Comparison of ENCODE assay signal across 15 mouse cellular contexts in the genomic region with DNA sequence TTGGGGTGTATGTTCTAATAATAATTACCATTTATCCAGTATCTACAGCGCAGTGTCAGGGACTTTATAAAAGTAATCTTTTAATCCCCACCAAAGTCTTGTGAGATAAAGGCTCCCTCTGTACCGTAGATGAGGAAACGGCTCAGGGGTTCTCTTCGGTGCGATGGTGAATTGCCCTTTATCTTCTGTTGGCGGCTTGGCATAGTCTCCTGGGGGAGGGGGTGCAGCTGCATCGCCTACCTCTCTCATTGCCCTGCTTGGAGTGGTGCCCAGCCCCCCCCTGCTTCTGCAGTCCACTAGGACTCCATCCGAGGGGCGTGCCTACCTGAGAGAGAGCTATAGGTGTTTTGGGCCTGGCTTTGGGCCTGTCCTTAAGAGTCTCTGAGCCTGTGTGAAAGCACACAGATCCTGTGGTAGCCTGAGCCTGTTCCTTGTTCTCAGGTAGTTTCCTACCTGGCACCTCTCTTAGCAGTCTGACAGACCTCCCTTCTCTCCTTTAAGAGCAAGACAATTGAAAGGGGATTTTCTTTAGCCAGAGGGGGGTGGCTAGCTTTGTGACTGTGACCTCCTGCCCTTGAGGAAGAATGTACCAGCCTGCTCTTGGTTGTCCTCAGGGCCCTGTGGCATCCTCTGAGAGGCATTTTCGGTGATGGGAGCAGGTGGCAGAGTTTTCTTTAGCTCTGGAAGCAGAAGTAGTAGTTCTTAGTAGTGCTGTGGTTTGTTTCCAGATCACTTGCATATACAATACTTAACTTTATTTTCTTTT. TPM values are rescaled to one million over a fixed set of nuclear protein-coding genes. Genes with fewer than 3 reads are reported as not detected.
DNase-seq lines count a peak whose midpoint lies in the region; ATAC-seq and TF ChIP-seq lines count a peak whose summit lies in the region.
"Had no signal": no experiment of that assay in that cellular context is flagged by ENCODE, and none has a peak within 500 bp of the region (broad histone marks: within the 10 kb centered on the region; RNA-seq: fewer than 3 reads in every experiment).

No protein-coding gene starts in this region.

- DNase-seq in cerebellum, adult 8-10 months, result peak; percentile 36
- peak; percentile 34 for DNase-seq in thymus, postnatal 14 days
- no peak for DNase-seq in thymus, postnatal 0 days (ENCODE audit: low spot score)
- no peak for DNase-seq in urinary bladder, adult 2 months (ENCODE audit: low spot score)
- DNase-seq: B cell, adult 2 months; embryo, embryonic 11 days; layer of hippocampus, postnatal 36 days; retina, postnatal 1 day had no signal

- H3K27me3 ChIP-seq in intestine, embryonic 16.5 days (replicated peaks; ENCODE audit: control insufficient read depth, insufficient read depth, low read length), result no peaks in the 10 kb centered on the region
- H3K27me3 ChIP-seq in intestine, postnatal 0 days (replicated peaks; ENCODE audit: control insufficient read depth, insufficient read depth, low read length), result no peaks in the 10 kb centered on the region

- peaks cover 72% of the 10 kb centered on the region for H3K4me1 ChIP-seq in intestine, embryonic 16.5 days (ENCODE audit: control insufficient read depth, insufficient read depth, low read length)
- H3K4me1 ChIP-seq in intestine, postnatal 0 days (replicated peaks; ENCODE audit: control insufficient read depth, insufficient read depth, low read length), result peaks cover 43% of the 10 kb centered on the region
- H3K4me1 ChIP-seq in olfactory bulb, adult 2 months (ENCODE audit: control insufficient read depth, insufficient read depth, low read length), result peaks cover 73% of the 10 kb centered on the region

- no peak overlapping the region for H3K9ac ChIP-seq in intestine, embryonic 16.5 days (ENCODE audit: low read depth, low read length)
- H3K9ac ChIP-seq in intestine, postnatal 0 days (ENCODE audit: low read depth, low read length), result no peak overlapping the region

- no peak for ATAC-seq in cerebellum, adult (ENCODE audit: insufficient number of reproducible peaks, low FRiP score, low TSS enrichment)
- ATAC-seq in intestine, embryonic 16.5 days, result no peak
- no peak for ATAC-seq in intestine, postnatal 0 days
- ATAC-seq: activated CD4-positive, CD25-positive, alpha-beta regulatory T cell, adult 4 months; inflammation-experienced regulatory T-cells, adult 6 months had no signal

- no peaks in the 10 kb centered on the region for H3K36me3 ChIP-seq in intestine, embryonic 16.5 days (ENCODE audit: control insufficient read depth, insufficient read depth, low read length)
- peaks cover 7% of the 10 kb centered on the region for H3K36me3 ChIP-seq in intestine, postnatal 0 days (ENCODE audit: control insufficient read depth, insufficient read depth)

- TF ChIP-seq CTCF in intestine, postnatal 0 days (IDR thresholded peaks at IDR 0.05; ENCODE audit: low read depth), result no peak
- no peak for TF ChIP-seq CTCF in olfactory bulb, adult 2 months (IDR thresholded peaks at IDR 0.05; ENCODE audit: insufficient read depth, low read depth, low read length)

- no peak overlapping the region for H3K4me3 ChIP-seq in intestine, embryonic 16.5 days (ENCODE audit: low read length)
- no peak overlapping the region for H3K4me3 ChIP-seq in intestine, postnatal 0 days (ENCODE audit: low read depth, low read length)
- no peak overlapping the region for H3K4me3 ChIP-seq in olfactory bulb, adult 2 months (ENCODE audit: insufficient read depth, low read depth, low read length)
- H3K4me3 ChIP-seq: midbrain, embryonic 10.5 days had no signal

- no peak for TF ChIP-seq POLR2A in olfactory bulb, adult 2 months (IDR thresholded peaks at IDR 0.05; ENCODE audit: insufficient read depth, low read depth, low read length)

- H3K9me3 ChIP-seq in intestine, embryonic 16.5 days (ENCODE audit: control insufficient read depth, low read length), result no peaks in the 10 kb centered on the region
- H3K9me3 ChIP-seq in intestine, postnatal 0 days (ENCODE audit: control insufficient read depth), result no peaks in the 10 kb centered on the region
- H3K9me3 ChIP-seq: midbrain, embryonic 10.5 days had no signal

- no peak overlapping the region for H3K4me2 ChIP-seq in intestine, embryonic 16.5 days (ENCODE audit: low read depth, low read length)
- no peak overlapping the region for H3K4me2 ChIP-seq in intestine, postnatal 0 days (replicated peaks; ENCODE audit: low read depth)

- 0 out of 2 replicates have a peak overlapping the region, but pooled peaks have one; percentile 0 for H3K27ac ChIP-seq in intestine, embryonic 16.5 days (ENCODE audit: low read length)
- no peak overlapping the region for H3K27ac ChIP-seq in intestine, postnatal 0 days (ENCODE audit: low read depth, low read length)
- peak overlapping the region; percentile 37 for H3K27ac ChIP-seq in olfactory bulb, adult 2 months (ENCODE audit: insufficient read depth, low read depth, low read length)
- H3K27ac ChIP-seq: midbrain, embryonic 10.5 days had no signal

- WGBS in intestine, embryonic 16.5 days, result 51% methylated on average over 10 of the region's 10 CpGs
- 41% methylated on average over 10 of the region's 10 CpGs for WGBS in intestine, postnatal 0 days
- 44% methylated on average over 10 of the region's 10 CpGs for WGBS in olfactory bulb, adult 2 months

RNA-seq across cellular contexts. Expression of gene Slc9a1, which starts 6.5 kb away (rescaled TPM):
- 9.1 and 9.2 TPM in 2 replicates for polyA plus RNA-seq in intestine, embryonic 16.5 days (2015; fragmentation: Nextera tagmentation; extraction: Ambion mirVana)
- polyA plus RNA-seq in intestine, postnatal 0 days (2015; fragmentation: Nextera tagmentation; extraction: Ambion mirVana), result 5.7 and 6.1 TPM in 2 replicates
- 5.2 and 6.2 TPM in 2 replicates for polyA plus RNA-seq in thymus, postnatal 0 days (2015; fragmentation: Nextera tagmentation; extraction: Ambion mirVana)
- polyA plus RNA-seq in olfactory bulb, adult 2 months (2012; ENCODE audit: insufficient read depth, insufficient read length, low replicate concordance, missing spikeins), result not detected in 2 replicates
- polyA plus RNA-seq in urinary bladder, adult 2 months (2012; rRNA removed), result 30.7 and 43.4 TPM in 2 replicates

RNA-seq across cellular contexts. Expression of gene Wdtc1, which starts 22.7 kb away (rescaled TPM):
- 11.4 and 12.8 TPM in 2 replicates for polyA plus RNA-seq in intestine, embryonic 16.5 days (2015; fragmentation: Nextera tagmentation; extraction: Ambion mirVana)
- 7.2 and 8.2 TPM in 2 replicates for polyA plus RNA-seq in intestine, postnatal 0 days (2015; fragmentation: Nextera tagmentation; extraction: Ambion mirVana)
- polyA plus RNA-seq in thymus, postnatal 0 days (2015; fragmentation: Nextera tagmentation; extraction: Ambion mirVana), result 13.6 and 14.2 TPM in 2 replicates
- polyA plus RNA-seq in olfactory bulb, adult 2 months (2012; ENCODE audit: insufficient read depth, insufficient read length, low replicate concordance, missing spikeins), result 113 TPM in 1 of 2 replicates, not detected in the other
- polyA plus RNA-seq in urinary bladder, adult 2 months (2012; rRNA removed), result 24.7 and 35.5 TPM in 2 replicates

Comparison
In these comparisons a context has a peak if more than half of its experiments do, and no peak if none do; other contexts are left out.
1. DNase-seq: peak in cerebellum, adult 8-10 months (single experiment) and thymus, postnatal 14 days (single experiment); none in thymus, postnatal 0 days (single experiment) and urinary bladder, adult 2 months (single experiment).